Mouse (Mus musculus): ENCODE results near the gene Gm20481.
"Not testable (repeated sequence)": the region's sequence is repeated elsewhere in the genome, so short reads cannot be mapped to it uniquely, and the experiment has no call there.

DNA sequence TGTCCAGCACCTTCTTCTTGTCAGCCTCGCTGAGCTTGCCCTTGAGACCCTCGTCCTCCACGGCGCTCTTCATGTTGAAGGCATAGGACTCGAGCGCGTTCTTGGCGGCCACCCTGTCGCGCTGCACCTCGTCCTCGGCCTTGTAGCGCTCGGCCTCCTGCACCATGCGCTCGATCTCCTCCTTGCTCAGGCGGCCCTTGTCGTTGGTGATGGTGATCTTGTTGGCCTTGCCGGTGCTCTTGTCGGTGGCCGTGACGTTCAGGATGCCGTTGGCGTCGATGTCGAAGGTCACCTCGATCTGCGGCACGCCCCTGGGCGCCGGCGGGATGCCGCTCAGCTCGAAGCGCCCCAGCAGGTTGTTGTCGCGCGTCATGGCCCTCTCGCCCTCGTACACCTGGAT lies 12.4 kb upstream of the Gm20481 start:
- not testable (repeated sequence) for TF ChIP-seq POLR2A (IDR thresholded peaks at IDR 0.05; ENCODE audit: control insufficient read depth, extremely low read depth, insufficient read depth, low read length, poor library complexity); CTCF (IDR thresholded peaks at IDR 0.05; ENCODE audit: borderline replicate concordance, control insufficient read depth, extremely low read depth, insufficient read depth, low read length, poor library complexity)

Measured in thymus, adult 2 months (tissue).